Mouse (Mus musculus) liver, embryonic 14.5 days (tissue): ENCODE data around the gene Anks1b.

Experiments used
- CTCF ChIP-seq: IDR thresholded peaks from 2 replicates; pipeline ENCODE4 v1.5.1; 2016; ENCODE audit warnings: antibody characterized with exemption, low read depth, control low read depth
- EP300 ChIP-seq: IDR thresholded peaks from 2 replicates; pipeline ENCODE4 v1.6.1; 2016; ENCODE audit warnings: antibody characterized with exemption, low read depth

DNA sequence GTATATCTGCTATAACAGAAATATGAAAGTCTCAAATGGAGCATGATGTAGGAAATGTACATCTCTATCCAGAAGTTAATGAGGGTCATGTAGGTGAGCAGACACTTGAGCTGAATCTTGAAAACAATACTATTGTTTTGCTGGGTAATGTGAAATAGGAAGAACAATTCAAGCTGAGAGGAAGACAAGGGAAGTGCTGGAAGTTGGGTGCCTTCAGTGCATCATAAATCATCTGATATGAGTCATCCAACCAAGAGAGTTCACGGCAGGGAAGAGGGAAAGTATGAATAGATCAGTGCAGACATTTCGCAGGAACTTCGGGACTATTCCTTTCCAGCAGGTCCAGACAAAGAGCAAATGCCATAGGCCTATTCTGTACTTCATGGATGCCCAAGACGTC, 567.7 kb downstream of the Anks1b start:
- no peak for TF ChIP-seq CTCF
- no peak for TF ChIP-seq EP300
